ENCODE assay signal across 12 mouse cellular contexts in genomic region chr7:63586184-63586870, GRCm38 (mm10).
DNase-seq lines count a peak whose midpoint lies in the region; ATAC-seq and TF ChIP-seq lines count a peak whose summit lies in the region.
"Had no signal": no experiment of that assay in that cellular context is flagged by ENCODE, and none has a peak within 500 bp of the region (broad histone marks: within the 10 kb centered on the region; RNA-seq: fewer than 3 reads in every experiment).

No protein-coding gene starts in this region.

- no peak for DNase-seq in midbrain, embryonic 10.5 days (ENCODE audit: low spot score)
- DNase-seq in cerebellum, postnatal 25 days, result peak; percentile 78 to 87
- peak; percentile 32 for DNase-seq in hindbrain, postnatal 0 days (ENCODE audit: low spot score)
- no peak for DNase-seq in spleen, adult 18-20 months
- DNase-seq in heart, postnatal 10 days, result no peak
- DNase-seq: thymus, postnatal 25 days had no signal

- no peaks in the 10 kb centered on the region for H3K9me3 ChIP-seq in midbrain, embryonic 12.5 days
- H3K9me3 ChIP-seq in midbrain, embryonic 10.5 days (replicated peaks), result no peaks in the 10 kb centered on the region
- no peaks in the 10 kb centered on the region for H3K9me3 ChIP-seq in hindbrain, postnatal 0 days (ENCODE audit: low read length)
- H3K9me3 ChIP-seq: embryonic facial prominence, embryonic 10.5 days; lung, embryonic 15.5 days had no signal

- intact Hi-C loops in heart, postnatal 10 days (cut with DNase I), result no loop called here

- no peak overlapping the region for H3K27ac ChIP-seq in midbrain, embryonic 12.5 days (replicated peaks)
- H3K27ac ChIP-seq in midbrain, embryonic 10.5 days (replicated peaks), result no peak overlapping the region
- no peak overlapping the region for H3K27ac ChIP-seq in hindbrain, postnatal 0 days
- H3K27ac ChIP-seq: embryonic facial prominence, embryonic 10.5 days; lung, embryonic 15.5 days had no signal

- no peaks in the 10 kb centered on the region for H3K36me3 ChIP-seq in midbrain, embryonic 12.5 days
- no peaks in the 10 kb centered on the region for H3K36me3 ChIP-seq in midbrain, embryonic 10.5 days
- no peaks in the 10 kb centered on the region for H3K36me3 ChIP-seq in hindbrain, postnatal 0 days (ENCODE audit: insufficient read depth, low read length)
- H3K36me3 ChIP-seq: embryonic facial prominence, embryonic 10.5 days; G1E; lung, embryonic 15.5 days had no signal

- no peak overlapping the region for H3K9ac ChIP-seq in midbrain, embryonic 12.5 days (replicated peaks)
- no peak overlapping the region for H3K9ac ChIP-seq in hindbrain, postnatal 0 days (replicated peaks; ENCODE audit: low read length)
- H3K9ac ChIP-seq: lung, embryonic 15.5 days had no signal

- ATAC-seq in midbrain, embryonic 12.5 days (ENCODE audit: low FRiP score, low read depth), result peak; percentile 58
- ATAC-seq in cerebellum, adult (ENCODE audit: insufficient number of reproducible peaks, low FRiP score, low TSS enrichment), result peak; percentile 77
- ATAC-seq in hindbrain, postnatal 0 days, result peak; percentile 53; the same call in 1 of the 2 replicates
- ATAC-seq in CD4-positive, CD25-positive, alpha-beta regulatory T cell, adult 4 months, result no peak

- WGBS in midbrain, embryonic 12.5 days, result 56% methylated on average over 2 of the region's 2 CpGs
- 65% methylated on average over 2 of the region's 2 CpGs for WGBS in midbrain, embryonic 10.5 days
- WGBS in hindbrain, postnatal 0 days, result 54% methylated on average over 2 of the region's 2 CpGs

- no peaks in the 10 kb centered on the region for H3K4me1 ChIP-seq in midbrain, embryonic 12.5 days
- H3K4me1 ChIP-seq in midbrain, embryonic 10.5 days, result no peaks in the 10 kb centered on the region
- H3K4me1 ChIP-seq in hindbrain, postnatal 0 days (ENCODE audit: insufficient read depth, low read length), result no peaks in the 10 kb centered on the region
- H3K4me1 ChIP-seq: embryonic facial prominence, embryonic 10.5 days; lung, embryonic 15.5 days had no signal

- no peaks in the 10 kb centered on the region for H3K27me3 ChIP-seq in midbrain, embryonic 12.5 days
- H3K27me3 ChIP-seq in midbrain, embryonic 10.5 days (ENCODE audit: low read depth, poor library complexity, severe bottlenecking), result no peaks in the 10 kb centered on the region
- H3K27me3 ChIP-seq in hindbrain, postnatal 0 days (ENCODE audit: insufficient read depth, low read length), result no peaks in the 10 kb centered on the region
- H3K27me3 ChIP-seq: lung, embryonic 15.5 days had no signal

- H3K4me2 ChIP-seq in midbrain, embryonic 12.5 days (replicated peaks), result no peak overlapping the region
- H3K4me2 ChIP-seq in hindbrain, postnatal 0 days (ENCODE audit: low read depth, low read length), result no peak overlapping the region
- H3K4me2 ChIP-seq: lung, embryonic 15.5 days had no signal

- peak; percentile 51 for TF ChIP-seq CTCF in hindbrain, postnatal 0 days (IDR thresholded peaks at IDR 0.05; ENCODE audit: low read depth)

- no peak overlapping the region for H3K4me3 ChIP-seq in midbrain, embryonic 12.5 days
- H3K4me3 ChIP-seq in midbrain, embryonic 10.5 days, result no peak overlapping the region
- H3K4me3 ChIP-seq in hindbrain, postnatal 0 days (ENCODE audit: low read length), result no peak overlapping the region
- H3K4me3 ChIP-seq: embryonic facial prominence, embryonic 10.5 days; lung, embryonic 15.5 days had no signal

Comparison
In these comparisons a context has a peak if more than half of its experiments do, and no peak if none do; other contexts are left out.
1. DNase-seq: peak in cerebellum, postnatal 25 days (2 of 2) and hindbrain, postnatal 0 days (single experiment); none in midbrain, embryonic 10.5 days (single experiment), spleen, adult 18-20 months (0 of 2) and heart, postnatal 10 days (0 of 2).